Mouse (Mus musculus) urinary bladder, postnatal 14 days (tissue): ENCODE measurements around the gene Cdk8.

ENCODE experiments used
- DNase-seq: peaks from one replicate; pipeline ENCODE4 v3.0.0; 2021; ENCODE audit warnings: low spot score

Cdk8 gene

DNA sequence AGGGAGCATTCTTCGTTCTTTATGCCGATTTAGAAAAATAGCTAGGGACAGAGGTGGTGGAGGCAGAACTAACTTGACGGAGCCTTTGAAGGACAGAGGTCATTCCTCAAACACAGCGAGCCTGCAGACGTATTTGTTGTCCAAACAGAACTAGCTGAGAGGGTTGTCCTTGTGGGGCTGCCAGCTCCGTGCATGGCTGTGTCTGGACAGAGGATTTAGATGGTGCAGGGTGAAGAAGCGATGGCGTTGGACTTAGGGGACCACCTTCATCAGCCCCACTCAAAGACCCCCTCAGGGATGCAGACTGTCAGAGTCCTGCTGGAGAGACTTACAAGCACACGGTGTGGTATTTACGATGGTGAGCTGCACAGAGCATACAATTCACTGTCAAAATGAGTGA is 97.9 kb downstream of the Cdk8 start:
- DNase-seq: no peak

DNA sequence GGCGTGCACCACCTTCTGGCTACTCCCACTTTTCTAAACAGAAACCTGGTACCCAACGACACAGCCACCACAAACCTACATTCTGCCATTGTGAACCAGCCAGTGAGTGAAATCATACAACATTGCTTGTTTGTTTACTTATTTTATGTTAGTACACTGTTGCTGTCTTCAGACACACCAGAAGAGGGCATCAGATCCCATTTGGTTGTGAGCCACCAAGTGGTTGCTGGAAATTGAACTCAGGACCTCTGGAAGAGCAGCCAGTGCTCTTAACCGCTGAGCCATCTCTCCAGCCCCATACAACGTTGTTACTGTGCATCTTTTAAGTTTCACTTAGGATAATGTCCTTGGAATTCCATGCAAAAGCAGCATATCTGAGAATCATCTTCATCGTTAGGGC is 98.5 kb downstream of the Cdk8 start:
- no peak for DNase-seq

- DNase-seq: peak; percentile 37
These were observed 99.2 kb downstream of the Cdk8 start for GRCm38 (mm10) chr5:146330031-146330764.

DNA sequence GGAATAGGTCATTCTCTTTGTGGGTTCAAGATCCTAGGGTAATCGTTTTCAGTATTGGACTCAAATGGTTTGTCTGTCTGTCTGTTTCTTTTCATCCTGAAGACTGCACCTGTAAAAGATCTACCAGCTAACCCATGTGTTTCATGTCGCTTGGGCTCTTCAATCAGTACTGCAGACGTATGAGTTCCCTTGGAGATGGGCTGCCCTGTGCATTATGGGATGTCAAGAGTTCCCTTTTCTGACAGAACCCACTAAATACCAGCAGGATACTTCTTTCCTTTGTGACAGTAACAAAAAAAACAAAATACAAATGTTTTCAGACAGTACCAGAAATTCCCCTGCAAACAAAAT is 99.7 kb downstream of the Cdk8 start:
- DNase-seq: no peak

- no peak for DNase-seq
These were observed 100.1 kb downstream of the Cdk8 start for GRCm38 (mm10) chr5:146331131-146331530.

DNA sequence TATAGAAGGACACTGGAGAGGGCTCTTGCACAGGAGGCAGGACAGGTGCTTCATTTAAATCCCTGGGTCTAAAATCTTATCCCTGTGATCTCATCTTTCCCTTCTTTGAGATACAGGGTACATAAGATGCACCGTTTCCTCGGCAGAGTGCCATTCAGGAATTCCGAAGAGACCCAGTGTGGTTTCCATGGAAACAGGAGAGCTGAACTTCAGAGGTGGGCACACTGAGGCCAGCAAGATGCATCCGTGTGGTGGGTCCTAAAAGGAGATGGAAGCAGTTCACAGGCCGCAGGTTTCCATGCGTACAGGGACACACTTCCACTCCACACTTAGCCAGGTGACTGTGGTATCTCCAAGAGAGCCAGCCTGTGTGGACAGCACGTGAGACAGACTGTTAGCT is 101.5 kb downstream of the Cdk8 start:
- no peak for DNase-seq

- DNase-seq: no peak
These were observed 103.4 kb downstream of the Cdk8 start for GRCm38 (mm10) chr5:146334410-146334809.

- no peak for DNase-seq
These were observed 107.0 kb downstream of the Cdk8 start for GRCm38 (mm10) chr5:146338064-146338463.

DNA sequence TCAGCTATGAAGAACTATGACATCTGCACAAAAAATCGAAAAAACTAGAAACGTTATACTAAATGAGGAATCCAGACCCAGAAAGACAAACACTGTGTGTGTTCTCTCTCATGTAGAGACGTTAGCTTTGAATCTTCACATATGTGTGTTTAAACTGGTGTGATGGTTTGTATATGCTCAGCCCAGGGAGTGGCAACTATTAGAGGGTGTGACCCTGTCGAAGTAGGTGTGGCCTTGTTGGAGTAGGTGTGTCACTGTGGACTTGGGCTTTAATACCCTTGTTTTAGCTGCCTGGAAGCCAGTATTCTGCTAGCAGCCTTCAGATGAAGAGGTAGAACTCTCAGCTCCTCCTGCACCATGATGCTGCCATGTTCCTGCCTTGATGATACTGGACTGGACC is 109.0 kb downstream of the Cdk8 start:
- no peak for DNase-seq

- DNase-seq: no peak
These were observed 114.1 kb downstream of the Cdk8 start for GRCm38 (mm10) chr5:146344911-146345686.

- no peak for DNase-seq
These were observed 116.1 kb downstream of the Cdk8 start for GRCm38 (mm10) chr5:146347081-146347480.

DNA sequence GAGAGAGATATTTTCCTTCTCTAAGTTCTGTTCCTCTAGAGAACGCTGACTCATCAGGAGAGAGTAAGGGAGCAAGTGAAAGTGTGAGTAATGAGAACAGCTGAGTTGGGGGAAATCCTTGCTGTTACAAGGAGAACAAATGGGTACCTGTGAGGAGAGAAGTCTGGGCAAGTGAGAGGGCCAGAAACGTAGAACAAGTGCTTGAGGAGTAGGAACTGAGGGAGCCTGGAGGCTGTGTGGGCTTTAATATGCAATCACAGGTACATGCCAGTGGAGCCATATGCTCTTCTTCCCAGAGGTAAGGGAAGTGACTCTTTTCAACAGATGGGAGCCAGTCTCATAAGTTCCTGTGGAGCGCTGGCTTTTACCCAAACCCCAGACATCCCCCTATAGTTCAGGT is 118.2 kb downstream of the Cdk8 start:
- no peak for DNase-seq

DNA sequence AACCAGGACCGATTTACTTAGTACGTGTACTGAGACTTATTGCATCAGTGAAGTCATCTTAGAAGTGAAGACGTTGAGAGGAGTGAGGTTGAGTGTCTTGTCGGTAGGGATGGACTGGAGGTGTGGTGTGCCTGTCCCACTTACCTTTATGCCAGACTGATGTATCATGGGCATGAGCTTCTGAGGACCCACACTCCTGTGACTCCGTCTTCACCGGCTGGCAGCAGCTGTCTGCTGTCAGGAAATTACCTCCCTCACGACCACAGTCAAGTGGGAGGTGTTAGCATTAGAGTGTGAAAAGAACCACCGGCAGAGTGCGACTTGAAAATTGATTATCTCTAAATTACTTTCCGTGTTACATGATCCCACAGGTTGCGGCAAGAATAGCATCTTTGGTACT is 119.8 kb downstream of the Cdk8 start:
- DNase-seq: no peak

DNA sequence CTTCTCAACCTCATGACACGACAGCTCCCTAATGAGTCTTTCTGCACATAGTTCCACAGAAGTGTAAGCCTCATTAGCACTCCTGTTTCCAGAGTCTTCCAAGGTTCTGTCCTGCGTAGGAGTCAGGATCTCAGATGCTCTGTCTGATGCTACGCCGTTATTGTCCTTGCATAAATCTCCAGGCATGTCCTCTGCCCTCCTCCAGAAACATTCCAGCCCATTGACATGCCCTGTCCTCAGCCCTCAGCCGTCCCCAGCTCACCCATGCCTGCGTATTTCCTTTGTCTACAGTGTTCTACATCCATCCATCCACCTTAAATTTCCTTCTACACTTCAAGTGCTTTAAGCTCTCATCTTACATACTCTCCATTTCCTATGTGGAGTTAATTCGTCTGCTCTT is 121.0 kb downstream of the Cdk8 start:
- DNase-seq: no peak
